Mouse (Mus musculus): Measurements from ENCODE around the gene Zic5. TPM values are rescaled to one million over a fixed set of nuclear protein-coding genes. Genes with fewer than 3 reads are reported as not detected.
"Not testable (repeated sequence)": the region's sequence is repeated elsewhere in the genome, so short reads cannot be mapped to it uniquely, and the experiment has no call there.

Gene Zic5
- total and polyA plus RNA-seq, 2 experiments from 2014 or later, result 31.0 to 51.3 TPM

DNA sequence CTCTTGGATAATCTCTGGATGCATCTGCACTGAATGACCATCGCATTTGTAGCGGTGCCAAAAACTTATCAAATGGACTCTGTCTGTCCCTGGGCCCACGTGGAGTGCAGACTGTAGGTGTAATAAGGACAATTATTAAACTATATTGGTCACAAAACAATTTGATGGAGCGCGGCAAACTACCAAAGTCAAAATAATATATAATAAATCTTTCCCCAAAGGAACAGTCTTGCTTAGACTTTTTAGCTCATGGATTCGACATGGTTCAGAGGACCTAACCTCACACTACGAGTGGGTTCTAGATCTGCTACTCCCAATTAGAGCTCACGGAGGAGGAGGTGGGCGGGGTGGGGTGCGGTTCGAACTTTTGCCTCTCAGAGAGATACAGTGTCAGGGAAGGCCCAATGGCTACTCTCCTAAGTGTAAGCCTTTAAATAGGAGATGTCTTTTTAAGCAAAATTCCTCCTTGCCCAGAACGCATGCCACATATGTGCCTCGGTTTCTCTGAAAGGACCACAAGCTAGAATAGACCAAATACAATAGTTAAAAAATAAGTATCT lies 534 bp upstream of the Zic5 start:
- Histone ChIP-seq H3K27ac (peak overlapping the region; percentile 94), H3K4me3 (ENCODE audit: low read length) (peak overlapping the region; percentile 70), H3K4me1 (ENCODE audit: insufficient read depth, low read length) (no peaks in the 10 kb centered on the region), H3K27me3 (ENCODE audit: insufficient read depth, low read length) (peaks cover 30% of the 10 kb centered on the region; the same call in 1 of the 2 replicates), H3K36me3 (ENCODE audit: insufficient read depth, low read length) (no peaks in the 10 kb centered on the region), H3K9me3 (ENCODE audit: low read length) (no peaks in the 10 kb centered on the region), H3K9ac (replicated peaks; ENCODE audit: low read length) (peak overlapping the region; percentile 72; the same call in 1 of the 2 replicates), H3K4me2 (ENCODE audit: low read depth, low read length) (peak overlapping the region; percentile 61)
- DNase-seq (ENCODE audit: low spot score) (peak; percentile 36), ATAC-seq (no peak)
- TF ChIP-seq CTCF (IDR thresholded peaks at IDR 0.05; ENCODE audit: low read depth), result no peak
- WGBS, result 22% methylated on average over 13 of the region's 13 CpGs

DNA sequence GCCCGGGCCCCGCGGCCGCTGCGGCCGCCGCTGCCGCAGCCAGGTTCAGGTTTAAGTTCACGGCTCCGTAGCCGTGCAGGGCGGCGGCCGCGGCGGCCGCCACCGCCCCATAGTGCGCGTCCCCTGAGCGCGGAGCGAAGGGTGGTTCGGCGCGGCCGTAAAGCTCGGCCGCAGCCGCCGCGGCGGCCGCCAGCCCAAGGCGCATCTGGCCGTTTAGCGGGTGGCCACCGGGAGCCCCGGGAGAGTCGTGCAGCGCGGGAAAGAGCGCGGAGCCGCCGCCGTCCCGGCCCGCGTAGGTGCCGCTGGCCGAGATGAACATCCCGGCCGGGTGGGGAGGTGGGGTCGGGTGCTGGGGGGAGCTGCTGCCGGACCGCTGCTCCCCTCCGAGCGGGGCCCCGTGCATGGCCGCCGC lies 1.1 kb downstream of the Zic5 start:
- no peak for DNase-seq (ENCODE audit: low spot score)
- Histone ChIP-seq H3K9me3 (ENCODE audit: low read length) (no peaks in the 10 kb centered on the region), H3K4me3 (ENCODE audit: low read length) (peak overlapping the region; percentile 70), H3K27ac (peak overlapping the region; percentile 94), H3K4me2 (ENCODE audit: low read depth, low read length) (peak overlapping the region; percentile 61), H3K4me1 (ENCODE audit: insufficient read depth, low read length) (no peaks in the 10 kb centered on the region), H3K9ac (replicated peaks; ENCODE audit: low read length) (peak overlapping the region; percentile 72), H3K36me3 (ENCODE audit: insufficient read depth, low read length) (no peaks in the 10 kb centered on the region), H3K27me3 (ENCODE audit: insufficient read depth, low read length) (peaks cover 21% of the 10 kb centered on the region; the same call in 1 of the 2 replicates)
- peak; percentile 8 for ATAC-seq
- TF ChIP-seq CTCF (IDR thresholded peaks at IDR 0.05; ENCODE audit: low read depth), result no peak
- 1% methylated on average over 49 of the region's 62 CpGs for WGBS

DNA sequence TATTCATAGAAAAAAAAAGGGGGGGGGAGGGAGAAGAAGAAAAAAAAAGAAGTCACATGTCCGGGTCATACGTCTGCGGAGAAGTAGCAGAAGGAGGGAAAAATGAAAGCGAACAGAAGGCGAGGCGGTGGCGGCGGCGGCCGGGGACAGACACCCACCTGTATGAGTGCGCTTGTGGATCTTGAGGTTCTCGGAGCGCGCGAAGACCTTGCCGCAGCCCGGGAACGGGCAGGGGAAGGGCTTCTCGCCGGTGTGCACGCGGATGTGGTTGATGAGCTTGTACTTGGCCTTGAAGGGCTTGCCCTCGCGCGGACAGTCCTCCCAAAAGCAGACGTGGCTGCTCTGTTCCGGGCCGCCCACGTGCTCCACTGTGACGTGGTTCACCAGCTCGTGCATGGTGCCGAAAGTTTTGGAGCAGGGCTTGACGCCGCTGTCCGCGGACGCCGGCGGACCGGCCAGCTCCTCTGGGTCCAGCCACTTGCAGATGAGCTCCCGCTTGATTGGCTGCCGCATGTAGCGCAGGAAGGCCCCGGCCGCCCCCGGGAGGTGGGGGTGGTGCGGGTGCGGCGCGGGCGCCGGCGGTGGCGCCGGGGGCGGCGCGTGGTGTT lies 1.6 kb downstream of the Zic5 start:
- H3K4me1 ChIP-seq (ENCODE audit: insufficient read depth, low read length); H3K9me3 ChIP-seq (ENCODE audit: low read length); H3K36me3 ChIP-seq (ENCODE audit: insufficient read depth, low read length): not testable (repeated sequence)
- DNase-seq (ENCODE audit: low spot score), result peak; percentile 60
- H3K27me3 ChIP-seq (ENCODE audit: insufficient read depth, low read length), result peaks cover 18% of the 10 kb centered on the region; the same call in 1 of the 2 replicates
- peak overlapping the region; percentile 61 for H3K4me2 ChIP-seq (ENCODE audit: low read depth, low read length)
- WGBS, result under 1% methylated on average over 43 of the region's 58 CpGs
- peak; percentile 18 for ATAC-seq
- H3K4me3 ChIP-seq (ENCODE audit: low read length), result peak overlapping the region; percentile 70
- peak overlapping the region; percentile 94 for H3K27ac ChIP-seq
- H3K9ac ChIP-seq (replicated peaks; ENCODE audit: low read length), result peak overlapping the region; percentile 72

DNA sequence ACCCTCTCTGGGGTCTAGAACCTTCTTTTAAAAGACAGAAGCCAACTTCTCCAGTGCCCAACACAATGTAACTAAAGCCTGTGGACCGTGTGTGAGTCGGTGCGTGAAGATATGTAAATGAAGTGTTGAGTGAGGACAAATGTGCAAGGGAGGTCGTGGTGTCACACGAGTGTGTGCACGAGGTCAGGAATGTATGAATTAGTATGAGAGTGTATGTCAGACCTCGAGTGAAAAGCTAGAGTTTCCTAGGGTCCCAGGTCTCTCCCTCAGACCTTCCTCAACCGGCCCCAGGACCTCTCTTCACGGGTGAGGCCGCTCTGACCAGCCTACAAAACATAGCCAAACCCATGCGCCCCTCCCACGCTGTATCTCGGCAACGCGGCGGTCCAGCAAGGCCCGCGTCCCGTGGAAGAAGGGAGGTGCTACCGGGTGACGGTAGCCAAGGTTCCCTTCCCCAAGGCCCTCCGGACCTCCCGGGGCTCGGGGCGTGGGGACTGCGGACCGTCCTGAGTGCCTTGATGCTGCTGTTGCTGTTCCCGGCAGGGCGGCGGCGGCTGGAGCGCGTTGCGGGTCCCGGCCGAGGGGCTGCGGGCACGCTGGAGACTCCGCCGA lies 2.3 kb downstream of the Zic5 start:
- H3K4me1 ChIP-seq (ENCODE audit: insufficient read depth, low read length), result no peaks in the 10 kb centered on the region
- no peak for TF ChIP-seq CTCF (IDR thresholded peaks at IDR 0.05; ENCODE audit: low read depth)
- no peaks in the 10 kb centered on the region for H3K36me3 ChIP-seq (ENCODE audit: insufficient read depth, low read length)
- H3K27ac ChIP-seq, result peak overlapping the region; percentile 94
- DNase-seq (ENCODE audit: low spot score), result peak; percentile 50
- peak overlapping the region; percentile 61 for H3K4me2 ChIP-seq (ENCODE audit: low read depth, low read length)
- peaks cover 13% of the 10 kb centered on the region; the same call in 1 of the 2 replicates for H3K27me3 ChIP-seq (ENCODE audit: insufficient read depth, low read length)
- H3K9ac ChIP-seq (replicated peaks; ENCODE audit: low read length), result peak overlapping the region; percentile 72
- no peaks in the 10 kb centered on the region for H3K9me3 ChIP-seq (ENCODE audit: low read length)
- no peak for ATAC-seq
- WGBS, result 2% methylated on average over 40 of the region's 40 CpGs
- peak overlapping the region; percentile 70 for H3K4me3 ChIP-seq (ENCODE audit: low read length)

DNA sequence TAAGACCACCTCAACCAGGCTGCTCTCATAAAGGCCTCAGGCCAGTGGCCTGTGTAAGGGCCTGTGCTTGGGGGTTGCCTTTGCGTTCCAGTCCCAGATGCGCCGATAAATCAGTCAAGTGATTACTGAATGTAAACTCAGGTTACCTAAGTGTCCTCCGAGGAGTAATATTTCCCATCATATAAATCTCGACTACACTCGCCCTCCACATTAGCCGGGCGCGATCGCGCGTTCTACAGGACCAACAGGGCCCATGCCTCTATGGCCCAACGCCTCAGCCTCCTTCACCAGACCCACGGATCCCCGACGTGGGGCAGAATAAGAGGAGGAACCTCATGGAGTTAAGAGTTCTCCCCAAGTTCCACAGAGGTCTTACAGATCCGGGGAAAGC lies 2.8 kb downstream of the Zic5 start:
- ATAC-seq (no peak), DNase-seq (ENCODE audit: low spot score) (no peak)
- peaks cover 10% of the 10 kb centered on the region; the same call in 1 of the 2 replicates for H3K27me3 ChIP-seq (ENCODE audit: insufficient read depth, low read length)

DNA sequence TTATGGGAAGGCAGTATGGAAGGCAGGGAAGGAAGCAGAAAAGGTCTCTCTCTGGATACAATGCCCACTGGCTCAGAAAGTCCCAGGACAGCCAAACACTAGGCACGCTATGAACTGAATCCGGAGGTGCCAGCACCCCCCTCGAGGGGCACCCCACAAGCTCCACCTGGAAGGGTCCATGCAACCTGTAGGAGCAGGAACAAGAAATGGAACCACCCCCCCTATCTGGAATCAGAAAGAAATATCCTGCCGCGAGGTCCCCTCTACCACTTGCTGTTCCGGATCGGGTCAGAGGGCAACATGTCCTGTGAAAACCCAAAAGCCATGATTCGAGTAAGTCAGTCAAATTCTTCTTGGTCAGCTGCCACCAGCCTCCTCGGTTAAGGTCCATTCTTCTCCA lies 3.5 kb downstream of the Zic5 start:
- ATAC-seq, result no peak
- Histone ChIP-seq H3K27me3 (ENCODE audit: insufficient read depth, low read length) (0 out of 2 replicates have a peak, but pooled peaks cover 4% of the 10 kb centered on the region), H3K9me3 (ENCODE audit: low read length) (no peaks in the 10 kb centered on the region), H3K9ac (replicated peaks; ENCODE audit: low read length) (peak overlapping the region; percentile 72), H3K4me3 (ENCODE audit: low read length) (peak overlapping the region; percentile 70), H3K4me2 (ENCODE audit: low read depth, low read length) (peak overlapping the region; percentile 61), H3K27ac (peak overlapping the region; percentile 94), H3K36me3 (ENCODE audit: insufficient read depth, low read length) (no peaks in the 10 kb centered on the region), H3K4me1 (ENCODE audit: insufficient read depth, low read length) (no peaks in the 10 kb centered on the region)
- no peak for TF ChIP-seq CTCF (IDR thresholded peaks at IDR 0.05; ENCODE audit: low read depth)
- 14% methylated on average over 9 of the region's 9 CpGs for WGBS
- no peak for DNase-seq (ENCODE audit: low spot score)

More for the DNA sequence above, 2.8 kb downstream of the Zic5 start:
- Histone ChIP-seq H3K36me3 (ENCODE audit: insufficient read depth, low read length) (no peaks in the 10 kb centered on the region), H3K9me3 (ENCODE audit: low read length) (no peaks in the 10 kb centered on the region), H3K27ac (peak overlapping the region; percentile 94), H3K4me1 (ENCODE audit: insufficient read depth, low read length) (no peaks in the 10 kb centered on the region), H3K4me2 (ENCODE audit: low read depth, low read length) (peak overlapping the region; percentile 61), H3K4me3 (ENCODE audit: low read length) (peak overlapping the region; percentile 70), H3K9ac (replicated peaks; ENCODE audit: low read length) (peak overlapping the region; percentile 72)
- 11% methylated on average over 17 of the region's 17 CpGs for WGBS
- TF ChIP-seq CTCF (IDR thresholded peaks at IDR 0.05; ENCODE audit: low read depth), result no peak

Data from hindbrain, postnatal 0 days (tissue).